Mouse (Mus musculus): ENCODE data around the gene Tcl1b3.

- TF ChIP-seq POLR2A (IDR thresholded peaks at IDR 0.05; ENCODE audit: borderline replicate concordance, control insufficient read depth, low read depth, low read length) (no peak), CTCF (IDR thresholded peaks at IDR 0.05; ENCODE audit: control insufficient read depth, insufficient read depth, low read length) (no peak)
These were observed 24.1 kb upstream of the Tcl1b3 start for GRCm38 (mm10) chr12:105166734-105167133.
